ENCODE assay signal across 8 mouse cellular contexts in genomic region chr10:84019381-84019780, GRCm38 (mm10).
A peak's percentile ranks its signal among the peaks of the same experiment; 100 is the strongest.
DNase-seq lines count a peak whose midpoint lies in the region; ATAC-seq lines count a peak whose summit lies in the region.

No protein-coding gene starts in this region.

- 0 out of 2 replicates have a peak overlapping the region, but pooled peaks have one; percentile 7 for H3K4me3 ChIP-seq in heart, embryonic 10.5 days

- no peaks in the 10 kb centered on the region for H3K9me3 ChIP-seq in heart, embryonic 10.5 days

- 20% methylated on average over 9 of the region's 9 CpGs for WGBS in heart, embryonic 10.5 days

- no peaks in the 10 kb centered on the region for H3K36me3 ChIP-seq in heart, embryonic 10.5 days

- peak; percentile 5 for DNase-seq in CD4-positive helper T cell, adult 2 months (ENCODE audit: low read depth, low spot score)
- DNase-seq in T-cell, adult 2 months (ENCODE audit: low spot score) = peak; percentile 3
- peak; percentile 88 for DNase-seq in embryo, embryonic 10.5 days (ENCODE audit: low spot score)
- no peak for DNase-seq in heart, embryonic 10.5 days (ENCODE audit: low spot score)
- DNase-seq in layer of hippocampus, postnatal 14 days (ENCODE audit: low spot score in 2 of 2) = peak; percentile 49 to 66
- peak; percentile 84 for DNase-seq in lung, postnatal 14 days
- DNase-seq in skeletal muscle tissue, adult 2 months (ENCODE audit: low read depth, low spot score) = peak; percentile 31

- no peak overlapping the region; the same call in 1 of the 2 replicates for H3K27ac ChIP-seq in heart, embryonic 10.5 days

- H3K27me3 ChIP-seq in heart, embryonic 10.5 days (ENCODE audit: insufficient read depth, poor library complexity, severe bottlenecking) = no peaks in the 10 kb centered on the region

- peaks cover 32% of the 10 kb centered on the region for H3K4me1 ChIP-seq in heart, embryonic 10.5 days

- no peak for ATAC-seq in activated CD4-positive, CD25-positive, alpha-beta regulatory T cell, adult 4 months
